Mouse (Mus musculus) lung, postnatal 0 days (tissue): ENCODE measurements at regions not wholly inside any gene's neighbourhood (a gene's known extent, or its start where the extent isn't known, plus 50 kb on each side); places are given as distances from the start of the nearest gene placed in this dataset.

ENCODE experiments used
- CTCF ChIP-seq: IDR thresholded peaks from 2 replicates; pipeline ENCODE4 v1.5.1; 2016; ENCODE audit warnings: antibody characterized with exemption, mild to moderate bottlenecking
- EP300 ChIP-seq: IDR thresholded peaks from 2 replicates; pipeline ENCODE4 v1.6.1; 2016; ENCODE audit warnings: antibody characterized with exemption, mild to moderate bottlenecking, control low read depth

DNA sequence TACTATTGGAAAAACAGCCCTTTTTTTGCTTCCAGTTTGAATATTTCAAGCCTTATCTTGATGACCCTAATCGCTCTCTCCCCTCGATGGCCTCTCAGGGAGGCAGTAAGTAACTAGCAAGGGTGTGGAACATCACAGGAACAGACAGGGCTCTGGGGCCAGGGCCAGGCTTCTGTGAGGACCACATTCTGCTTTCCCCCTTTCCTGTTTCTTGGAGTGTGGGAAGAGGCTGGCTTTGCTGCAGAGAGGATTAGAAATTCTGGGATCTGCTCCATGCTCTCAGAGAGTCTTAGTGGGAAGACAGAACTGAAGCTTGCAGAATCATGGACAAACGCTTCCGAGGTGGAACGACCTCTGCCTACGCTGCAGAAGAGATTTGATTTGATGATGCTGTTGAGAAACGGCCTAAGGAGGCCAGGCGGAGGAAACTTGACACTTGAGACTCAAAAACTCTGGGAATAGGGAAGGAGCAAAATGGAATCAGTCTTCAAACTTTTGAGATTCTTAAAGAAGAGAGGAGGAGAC, 316.3 kb upstream of the Clint1 start:
- TF ChIP-seq CTCF: no peak
- TF ChIP-seq EP300: no peak
